Mouse (Mus musculus) forebrain, postnatal 0 days (tissue): ENCODE measurements around the gene Zdhhc16. TPM values are rescaled to one million over a fixed set of nuclear protein-coding genes. Genes with fewer than 3 reads are reported as not detected.
A peak's percentile ranks its signal among the peaks of the same experiment; 100 is the strongest.

ENCODE experiments used
- ATAC-seq: fragments of 200-750 bp; cut with Nextera tagmentation; 2 replicates; pipeline ENCODE4 v1.8.0; 2017; ENCODE audit warnings: mild to moderate bottlenecking, moderate library complexity
- DNase-seq: peaks from one replicate; pipeline ENCODE4 v3.0.0-alpha.2; 2015
- H3K27ac ChIP-seq: fragments of 300-500 bp; sonication (generic); 2 replicates; pipeline ENCODE4 v1.5.1; 2014; ENCODE audit warnings: low read depth, mild to moderate bottlenecking, antibody characterized with exemption, low read length, moderate library complexity, mixed read lengths
- H3K27me3 ChIP-seq: fragments of 300-500 bp; sonication (generic); 2 replicates; pipeline ENCODE4 v1.6.1; 2014; ENCODE audit warnings: mild to moderate bottlenecking, low read length, mixed read lengths; ENCODE audit not compliant: insufficient read depth
- H3K36me3 ChIP-seq: fragments of 300-500 bp; sonication (generic); 2 replicates; pipeline ENCODE4 v1.6.1; 2014; ENCODE audit warnings: mild to moderate bottlenecking, moderate library complexity; ENCODE audit not compliant: insufficient read depth
- H3K4me1 ChIP-seq: fragments of 300-500 bp; sonication (generic); 2 replicates; pipeline ENCODE4 v1.6.1; 2014; ENCODE audit warnings: antibody characterized with exemption; ENCODE audit not compliant: insufficient read depth
- H3K4me2 ChIP-seq: fragments of 300-500 bp; sonication (generic); 2 replicates; pipeline ENCODE4 v1.6.1; 2014; ENCODE audit warnings: low read depth, mild to moderate bottlenecking, moderate library complexity
- H3K4me3 ChIP-seq: fragments of 300-500 bp; sonication (generic); 2 replicates; pipeline ENCODE4 v1.5.1; 2014; ENCODE audit warnings: low read depth, low read length, mixed read lengths
- H3K9ac ChIP-seq: fragments of 300-500 bp; sonication (generic); 2 replicates; pipeline ENCODE4 v1.6.1; 2014; ENCODE audit warnings: mild to moderate bottlenecking
- H3K9me3 ChIP-seq: fragments of 300-500 bp; sonication (generic); 2 replicates; pipeline ENCODE4 v1.6.1; 2016; ENCODE audit warnings: low read length
- CTCF ChIP-seq: sonication (generic); IDR thresholded peaks from 2 replicates; pipeline ENCODE4 v1.5.1; 2016; ENCODE audit warnings: antibody characterized with exemption, control low read depth, low read depth
- WGBS: fragments of 180-500 bp; shearing (Covaris S2); extraction: QIAGEN DNeasy Blood & Tissue Kit; methylation state at CpG from one replicate; pipeline ENCODE4 v1.1.7; 2014; 5-methylcytosine and 5-hydroxymethylcytosine counted together
- polyA plus RNA-seq: library from polyadenylated mRNA; unstranded; fragments of >200 nt; fragmentation: Nextera tagmentation; extraction: Ambion mirVana; gene quantifications from 2 replicates; pipeline ENCODE4 v1.2.1, GENCODE M21; 2015
- total RNA-seq: library from RNA; depleted of rRNA; stranded (reverse); fragments of >200 nt; gene quantifications from 2 replicates; pipeline ENCODE4 v1.2.3, GENCODE M21; 2014

The Zdhhc16 gene
- total and polyA plus RNA-seq, 2 experiments from 2014 or later: 53.3 to 97.4 TPM

GRCm38 (mm10) chr19:41934124-41934523 lies 844 bp downstream of the Zdhhc16 start:
- Histone ChIP-seq H3K4me1 (peaks cover 10% of the 10 kb centered on the region; the same call in 1 of the 2 replicates), H3K27ac (no peak overlapping the region), H3K36me3 (peaks cover 20% of the 10 kb centered on the region), H3K9me3 (no peaks in the 10 kb centered on the region), H3K4me2 (peak overlapping the region; percentile 60), H3K4me3 (peak overlapping the region; percentile 77), H3K9ac (peak overlapping the region; percentile 71), H3K27me3 (no peaks in the 10 kb centered on the region)
- DNase-seq (no peak), ATAC-seq (no peak)
- TF ChIP-seq CTCF: no peak
- 30% methylated on average over 6 of the region's 6 CpGs for WGBS

GRCm38 (mm10) chr19:41935921-41936320 lies 2.6 kb downstream of the Zdhhc16 start:
- peaks cover 10% of the 10 kb centered on the region; the same call in 1 of the 2 replicates for H3K4me1 ChIP-seq
- no peak for TF ChIP-seq CTCF
- H3K27ac ChIP-seq: no peak overlapping the region
- ATAC-seq (no peak), DNase-seq (no peak)
- no peak overlapping the region for H3K4me2 ChIP-seq
- H3K4me3 ChIP-seq: no peak overlapping the region
- 87% methylated on average over 1 of the region's 1 CpGs for WGBS
- H3K9me3 ChIP-seq: no peaks in the 10 kb centered on the region
- H3K36me3 ChIP-seq: peaks cover 37% of the 10 kb centered on the region
- H3K9ac ChIP-seq: no peak overlapping the region
- no peaks in the 10 kb centered on the region for H3K27me3 ChIP-seq

- no peak overlapping the region for H3K4me3 ChIP-seq
- H3K27me3 ChIP-seq: no peaks in the 10 kb centered on the region
- peaks cover 7% of the 10 kb centered on the region; the same call in 1 of the 2 replicates for H3K4me1 ChIP-seq
- H3K36me3 ChIP-seq: peaks cover 60% of the 10 kb centered on the region
- DNase-seq (no peak), ATAC-seq (no peak)
- H3K9me3 ChIP-seq: no peaks in the 10 kb centered on the region
- H3K4me2 ChIP-seq: no peak overlapping the region
- no peak for TF ChIP-seq CTCF
- WGBS: 93% methylated on average over 5 of the region's 5 CpGs
- no peak overlapping the region for H3K9ac ChIP-seq
- H3K27ac ChIP-seq: no peak overlapping the region
Observed at GRCm38 (mm10) chr19:41938539-41938938, 5.3 kb downstream of the Zdhhc16 start.

GRCm38 (mm10) chr19:41943841-41944240 lies 10.6 kb downstream of the Zdhhc16 start:
- Histone ChIP-seq H3K27me3 (no peaks in the 10 kb centered on the region), H3K36me3 (peaks cover 84% of the 10 kb centered on the region), H3K4me3 (no peak overlapping the region), H3K4me2 (no peak overlapping the region), H3K4me1 (no peaks in the 10 kb centered on the region), H3K27ac (no peak overlapping the region), H3K9ac (no peak overlapping the region), H3K9me3 (no peaks in the 10 kb centered on the region)
- ATAC-seq (no peak), DNase-seq (no peak)
- no peak for TF ChIP-seq CTCF
- WGBS: 93% methylated on average over 7 of the region's 7 CpGs

- H3K36me3 ChIP-seq: peaks cover 78% of the 10 kb centered on the region
- H3K27me3 ChIP-seq: no peaks in the 10 kb centered on the region
- no peak overlapping the region for H3K27ac ChIP-seq
- H3K4me2 ChIP-seq: no peak overlapping the region
- H3K4me1 ChIP-seq: no peaks in the 10 kb centered on the region
- peak; percentile 54 for ATAC-seq
- no peak overlapping the region for H3K9ac ChIP-seq
- no peak overlapping the region for H3K4me3 ChIP-seq
- peak; percentile 52; the same call in 1 of the 2 replicates for TF ChIP-seq CTCF
- H3K9me3 ChIP-seq: no peaks in the 10 kb centered on the region
- DNase-seq: peak; percentile 30
- WGBS: 86% methylated on average over 4 of the region's 4 CpGs
Observed at GRCm38 (mm10) chr19:41952287-41952686, 19.0 kb downstream of the Zdhhc16 start.

GRCm38 (mm10) chr19:41953574-41953973 lies 20.3 kb downstream of the Zdhhc16 start:
- WGBS: 92% methylated on average over 3 of the region's 3 CpGs
- peaks cover 81% of the 10 kb centered on the region for H3K36me3 ChIP-seq
- no peak for DNase-seq

GRCm38 (mm10) chr19:41969618-41970017 lies 36.3 kb downstream of the Zdhhc16 start:
- TF ChIP-seq CTCF: no peak
- ATAC-seq: no peak
- H3K4me3 ChIP-seq: no peak overlapping the region
- WGBS: 97% methylated on average over 7 of the region's 7 CpGs
- H3K9ac ChIP-seq: no peak overlapping the region
- no peaks in the 10 kb centered on the region for H3K9me3 ChIP-seq
- H3K27ac ChIP-seq: no peak overlapping the region
- H3K4me2 ChIP-seq: no peak overlapping the region
- no peak for DNase-seq
- no peaks in the 10 kb centered on the region for H3K4me1 ChIP-seq
- no peaks in the 10 kb centered on the region for H3K27me3 ChIP-seq
- peaks cover 40% of the 10 kb centered on the region for H3K36me3 ChIP-seq

More at GRCm38 (mm10) chr19:41953574-41953973, 20.3 kb downstream of the Zdhhc16 start:
- H3K4me1 ChIP-seq: no peaks in the 10 kb centered on the region
- no peak overlapping the region for H3K4me2 ChIP-seq
- H3K9me3 ChIP-seq: no peaks in the 10 kb centered on the region
- TF ChIP-seq CTCF: no peak
- no peak overlapping the region for H3K27ac ChIP-seq
- no peak overlapping the region for H3K4me3 ChIP-seq
- no peaks in the 10 kb centered on the region for H3K27me3 ChIP-seq
- no peak overlapping the region for H3K9ac ChIP-seq
- ATAC-seq: no peak
